Mouse (Mus musculus) forebrain, embryonic 15.5 days (tissue): ENCODE measurements around the gene Wars2. TPM values are rescaled to one million over a fixed set of nuclear protein-coding genes. Genes with fewer than 3 reads are reported as not detected.

Experiments
- ATAC-seq: fragments of 200-750 bp; cut with Nextera tagmentation; replicated peaks from 2 replicates; pipeline ENCODE4 v1.8.0; 2017; ENCODE audit warnings: mild to moderate bottlenecking, moderate TSS enrichment, moderate library complexity
- H3K27ac ChIP-seq: fragments of 300-500 bp; sonication (generic); replicated peaks from 2 replicates; pipeline ENCODE4 v1.5.1; 2015; ENCODE audit warnings: mild to moderate bottlenecking, inconsistent platforms
- H3K27me3 ChIP-seq: fragments of 300-500 bp; sonication (generic); 2 replicates; pipeline ENCODE4 v1.6.1; 2015; ENCODE audit warnings: inconsistent platforms
- H3K36me3 ChIP-seq: fragments of 300-500 bp; sonication (generic); 2 replicates; pipeline ENCODE4 v1.6.1; 2015; ENCODE audit warnings: mild to moderate bottlenecking, inconsistent platforms
- H3K4me1 ChIP-seq: fragments of 300-500 bp; sonication (generic); 2 replicates; pipeline ENCODE4 v1.6.1; 2015; ENCODE audit warnings: inconsistent platforms
- H3K4me2 ChIP-seq: fragments of 300-500 bp; sonication (generic); replicated peaks from 2 replicates; pipeline ENCODE4 v1.6.1; 2015; ENCODE audit warnings: mild to moderate bottlenecking, inconsistent platforms
- H3K4me3 ChIP-seq: fragments of 300-500 bp; sonication (generic); 2 replicates; pipeline ENCODE4 v1.5.1; 2015; ENCODE audit warnings: mild to moderate bottlenecking, inconsistent platforms
- H3K9ac ChIP-seq: fragments of 300-500 bp; sonication (generic); replicated peaks from 2 replicates; pipeline ENCODE4 v1.6.1; 2015; ENCODE audit warnings: mild to moderate bottlenecking, inconsistent platforms
- H3K9me3 ChIP-seq: fragments of 300-500 bp; sonication (generic); 2 replicates; pipeline ENCODE4 v1.6.1; 2016; ENCODE audit warnings: inconsistent platforms
- WGBS: fragments of 180-500 bp; shearing (Covaris S2); methylation state at CpG from one replicate; pipeline ENCODE4 v1.1.7; 2015; ENCODE audit warnings: mixed read lengths; 5-methylcytosine and 5-hydroxymethylcytosine counted together
- polyA plus RNA-seq: library from polyadenylated mRNA; unstranded; fragments of >200 nt; fragmentation: Nextera tagmentation; extraction: Ambion mirVana; gene quantifications from 2 replicates; pipeline ENCODE4 v1.2.1, GENCODE M21; 2015

Wars2 gene
- polyA plus RNA-seq, 1 experiment from 2014 or later = 5.9 TPM

DNA sequence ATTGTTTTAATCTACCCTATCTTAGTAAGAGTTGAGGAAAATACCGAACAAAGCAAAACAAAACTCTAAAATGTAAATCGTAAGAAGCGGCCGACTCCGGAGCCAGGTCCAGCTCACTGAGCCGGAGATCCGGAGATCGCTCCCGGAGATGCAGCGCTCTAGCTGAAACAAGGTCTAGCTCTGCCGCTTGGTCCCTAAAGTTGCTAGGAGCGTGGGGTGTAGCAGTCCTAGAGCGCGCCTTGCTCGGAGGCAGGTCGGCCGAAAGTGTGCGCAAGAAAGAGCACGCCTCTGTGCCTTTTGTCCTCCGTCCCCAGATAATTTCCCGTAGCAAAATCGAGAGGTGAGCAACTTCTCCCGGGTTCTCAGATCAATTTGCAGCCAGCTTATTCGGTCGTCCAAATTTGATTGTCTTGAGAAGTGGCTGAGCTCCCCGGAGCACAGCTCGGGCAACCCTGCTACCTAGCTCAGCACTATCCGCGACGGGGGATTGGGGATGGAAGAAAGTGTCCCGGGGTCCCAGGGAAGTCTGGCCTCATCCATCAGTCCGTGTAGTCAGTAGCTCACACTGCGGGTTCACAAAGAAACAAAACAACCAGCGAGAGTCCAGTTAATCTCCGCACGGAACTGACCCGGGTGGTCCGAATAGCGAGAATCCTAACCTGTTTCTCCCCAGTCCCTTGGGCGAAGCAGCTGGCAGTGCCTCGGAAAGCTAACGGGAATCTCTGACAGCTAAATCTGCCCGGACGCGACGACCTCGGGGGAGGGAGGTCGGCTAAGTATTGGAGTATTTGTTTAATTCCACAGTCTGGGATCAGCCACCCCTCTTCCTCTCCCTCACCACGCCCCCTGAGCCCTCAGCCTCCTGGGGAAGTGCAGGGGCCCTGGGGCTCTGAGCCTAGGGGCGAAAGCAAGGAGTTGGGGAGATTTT, 100.2 kb downstream of the Wars2 start:
- Histone ChIP-seq H3K9ac (no peak overlapping the region), H3K4me2 (0 out of 2 replicates have a peak overlapping the region, but pooled peaks have one; percentile 0), H3K27me3 (peaks cover 93% of the 10 kb centered on the region), H3K27ac (no peak overlapping the region), H3K4me1 (peaks cover 10% of the 10 kb centered on the region), H3K36me3 (no peaks in the 10 kb centered on the region), H3K4me3 (no peak overlapping the region), H3K9me3 (no peaks in the 10 kb centered on the region)
- ATAC-seq = no peak; the same call in 1 of the 2 replicates
- WGBS = under 1% methylated on average over 50 of the region's 50 CpGs

DNA sequence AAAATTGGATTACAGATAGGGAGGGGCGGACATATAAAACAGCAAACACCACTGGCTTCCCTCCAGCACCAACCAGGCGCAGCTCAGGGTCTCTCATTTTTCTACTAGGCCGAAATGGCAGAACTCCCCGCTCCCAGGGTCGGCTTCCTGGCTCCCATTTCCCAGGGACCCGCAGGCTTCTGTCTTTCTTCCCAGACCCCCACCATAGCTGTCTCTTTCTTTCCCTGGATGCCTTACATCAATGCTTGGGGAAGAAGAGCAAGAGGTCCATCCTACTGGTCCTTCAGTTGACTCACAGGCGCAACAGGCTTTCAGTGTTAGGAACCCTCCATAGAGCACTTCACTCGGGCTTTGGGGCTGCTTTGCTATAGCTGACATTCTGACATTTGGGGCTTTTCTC, 101.6 kb downstream of the Wars2 start:
- Histone ChIP-seq H3K27ac (no peak overlapping the region), H3K4me1 (peaks cover 10% of the 10 kb centered on the region), H3K9ac (no peak overlapping the region), H3K4me3 (no peak overlapping the region), H3K9me3 (no peaks in the 10 kb centered on the region), H3K27me3 (peaks cover 94% of the 10 kb centered on the region), H3K36me3 (no peaks in the 10 kb centered on the region), H3K4me2 (no peak overlapping the region)
- WGBS = 4% methylated on average over 8 of the region's 8 CpGs
- ATAC-seq = no peak

DNA sequence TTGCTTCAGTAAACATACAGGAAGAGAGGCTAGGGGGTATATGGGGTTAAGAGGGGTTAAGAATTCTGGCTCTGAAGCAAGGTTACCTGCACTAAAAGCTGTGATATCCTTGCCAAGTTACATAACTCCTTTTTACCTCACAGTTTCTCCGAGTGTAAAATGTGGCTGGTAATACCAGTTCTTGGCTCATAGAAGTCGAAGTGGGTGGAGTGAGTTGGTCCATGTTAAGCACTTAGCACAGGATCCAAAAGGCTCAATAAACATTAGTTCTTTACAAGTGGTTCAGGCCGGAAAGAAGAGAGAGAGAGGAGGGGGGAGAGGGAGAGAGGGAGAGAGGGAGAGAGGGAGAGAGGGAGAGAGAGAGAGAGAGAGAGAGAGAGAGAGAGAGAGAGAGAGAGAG, 104.5 kb downstream of the Wars2 start:
- ATAC-seq = no peak
- H3K4me2 ChIP-seq = no peak overlapping the region
- WGBS = 14% methylated on average over 3 of the region's 3 CpGs
- no peak overlapping the region for H3K9ac ChIP-seq
- no peaks in the 10 kb centered on the region for H3K9me3 ChIP-seq
- peaks cover 88% of the 10 kb centered on the region for H3K27me3 ChIP-seq
- H3K36me3 ChIP-seq = no peaks in the 10 kb centered on the region
- H3K27ac ChIP-seq = no peak overlapping the region
- H3K4me3 ChIP-seq = no peak overlapping the region
- H3K4me1 ChIP-seq = peaks cover 10% of the 10 kb centered on the region

DNA sequence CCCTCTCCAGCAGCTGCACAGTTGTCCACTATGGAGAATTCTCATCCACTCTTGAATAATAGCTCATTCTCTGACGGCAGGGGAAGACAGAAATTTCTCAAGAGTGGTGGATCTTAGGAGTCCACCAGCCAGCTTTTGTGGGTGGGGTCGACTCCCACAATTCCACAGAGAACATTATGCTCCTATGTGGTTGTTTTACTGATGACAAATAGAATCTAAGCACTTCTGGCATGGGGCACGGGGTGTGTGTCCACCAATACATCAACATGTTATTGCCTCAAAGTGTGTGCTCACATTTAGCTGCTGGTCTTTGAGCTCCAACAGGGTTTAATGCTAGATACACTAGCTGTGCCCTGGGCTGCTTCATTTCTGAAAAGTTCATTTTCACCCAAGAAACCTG, 105.8 kb downstream of the Wars2 start:
- peaks cover 90% of the 10 kb centered on the region for H3K27me3 ChIP-seq
- H3K9ac ChIP-seq = no peak overlapping the region
- WGBS = 35% methylated on average over 3 of the region's 3 CpGs
- ATAC-seq = no peak
- H3K36me3 ChIP-seq = no peaks in the 10 kb centered on the region
- no peaks in the 10 kb centered on the region for H3K4me1 ChIP-seq
- H3K27ac ChIP-seq = no peak overlapping the region
- no peaks in the 10 kb centered on the region for H3K9me3 ChIP-seq
- H3K4me2 ChIP-seq = no peak overlapping the region
- no peak overlapping the region for H3K4me3 ChIP-seq

DNA sequence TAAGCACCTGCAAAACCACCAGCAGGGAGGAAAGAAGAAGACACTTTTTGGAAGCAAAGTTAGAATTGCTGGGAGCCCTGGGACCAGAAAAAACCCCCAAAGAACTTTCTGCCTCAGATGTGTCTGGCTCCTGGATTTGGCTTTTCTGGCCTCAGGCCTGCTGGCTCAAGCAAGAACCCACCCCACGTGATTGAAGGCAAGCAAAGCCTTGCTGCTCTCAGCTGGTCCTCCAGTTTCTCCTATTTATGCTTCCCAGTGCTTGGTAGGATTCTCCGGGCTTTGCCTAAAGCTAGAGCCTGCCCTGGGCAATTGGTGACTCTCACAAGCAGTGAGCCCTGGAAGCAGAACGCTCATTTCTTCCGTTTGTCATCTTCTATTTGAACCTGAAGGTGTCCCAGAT, 106.7 kb downstream of the Wars2 start:
- H3K9ac ChIP-seq = no peak overlapping the region
- H3K9me3 ChIP-seq = no peaks in the 10 kb centered on the region
- H3K36me3 ChIP-seq = no peaks in the 10 kb centered on the region
- no peaks in the 10 kb centered on the region for H3K4me1 ChIP-seq
- ATAC-seq = no peak
- peaks cover 92% of the 10 kb centered on the region for H3K27me3 ChIP-seq
- H3K4me3 ChIP-seq = no peak overlapping the region
- H3K4me2 ChIP-seq = no peak overlapping the region
- 6% methylated on average over 4 of the region's 4 CpGs for WGBS
- H3K27ac ChIP-seq = no peak overlapping the region

DNA sequence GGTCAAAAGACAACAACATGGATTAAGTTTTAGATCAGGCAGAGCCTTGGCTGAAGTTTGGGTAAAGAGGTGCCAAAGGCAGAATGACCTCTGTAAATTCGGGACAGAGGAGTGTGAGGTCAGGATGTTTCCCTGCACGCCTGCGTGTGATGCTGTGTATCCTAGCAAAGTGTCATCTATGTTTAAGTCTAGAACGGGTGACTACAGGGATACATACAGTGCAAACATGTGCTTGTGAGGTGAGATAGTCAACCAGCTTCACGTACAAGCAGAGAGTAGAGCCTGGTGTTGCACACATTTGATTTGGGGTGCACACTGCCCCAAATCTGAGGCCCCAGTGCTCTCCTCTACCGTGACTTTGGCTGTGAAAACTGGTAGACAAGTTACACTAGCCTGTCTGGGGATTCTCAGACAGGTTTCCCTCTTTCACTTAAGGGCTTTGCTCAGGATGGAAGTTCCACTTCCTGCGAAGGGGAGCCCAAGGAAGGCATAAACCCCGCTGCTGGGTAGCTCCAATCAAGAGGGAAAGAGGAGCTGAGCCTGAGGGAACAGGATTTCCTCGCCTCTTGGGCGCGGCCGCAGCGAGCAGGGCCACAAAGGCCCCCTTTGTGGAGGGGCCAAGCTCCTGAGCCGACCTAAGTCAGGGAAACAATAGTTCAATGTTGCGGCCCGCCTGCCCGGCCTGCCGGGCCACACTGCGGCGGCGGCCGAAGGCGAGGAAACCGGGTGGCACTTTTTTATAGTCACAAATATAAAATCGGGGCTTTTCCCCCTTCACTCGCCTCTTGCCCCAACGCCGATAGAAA, 107.3 kb downstream of the Wars2 start:
- peaks cover 91% of the 10 kb centered on the region for H3K27me3 ChIP-seq
- H3K9me3 ChIP-seq = no peaks in the 10 kb centered on the region
- no peaks in the 10 kb centered on the region; the same call in 1 of the 2 replicates for H3K4me1 ChIP-seq
- no peaks in the 10 kb centered on the region for H3K36me3 ChIP-seq
- no peak overlapping the region for H3K27ac ChIP-seq
- H3K4me3 ChIP-seq = no peak overlapping the region
- ATAC-seq = no peak
- WGBS = 2% methylated on average over 28 of the region's 28 CpGs
- no peak overlapping the region for H3K9ac ChIP-seq
- H3K4me2 ChIP-seq = no peak overlapping the region

DNA sequence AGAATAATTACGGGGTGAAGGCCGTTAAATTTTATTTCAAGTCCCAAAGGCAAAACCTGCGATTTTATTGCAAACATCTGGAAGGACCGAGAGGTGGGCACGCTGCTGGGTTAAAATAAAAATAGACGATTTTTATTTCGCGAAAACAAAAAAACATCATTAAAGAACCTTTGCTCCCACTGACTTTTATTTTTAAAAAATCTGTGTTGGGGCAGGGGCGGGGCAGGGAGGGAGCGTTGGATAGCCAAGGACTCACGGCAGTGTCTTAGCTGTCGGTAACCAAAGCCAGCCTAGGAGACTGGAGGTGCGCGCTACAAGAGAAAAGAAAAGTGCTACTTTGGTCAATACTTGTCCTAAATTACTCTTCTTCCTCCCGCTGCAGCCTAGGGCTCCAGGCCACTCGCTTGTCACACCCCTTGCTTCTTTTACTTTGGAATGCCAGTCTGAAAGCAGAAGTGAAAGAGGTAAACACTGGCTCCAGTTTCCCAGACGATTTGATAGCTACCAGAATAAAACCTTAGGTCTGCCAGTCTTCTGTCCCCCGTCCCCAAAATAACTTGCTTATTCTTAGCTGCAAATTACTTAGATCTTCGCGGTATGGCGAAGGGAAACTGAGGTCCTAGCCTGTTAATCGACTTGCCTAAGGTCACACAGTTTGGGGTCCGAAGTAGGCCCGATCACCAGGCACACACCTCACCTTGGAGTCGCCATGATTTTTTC, 108.1 kb downstream of the Wars2 start:
- under 1% methylated on average over 25 of the region's 25 CpGs for WGBS
- no peaks in the 10 kb centered on the region for H3K9me3 ChIP-seq
- peaks cover 7% of the 10 kb centered on the region for H3K4me1 ChIP-seq
- ATAC-seq = no peak
- H3K36me3 ChIP-seq = no peaks in the 10 kb centered on the region
- H3K9ac ChIP-seq = no peak overlapping the region
- H3K4me3 ChIP-seq = no peak overlapping the region
- no peak overlapping the region for H3K4me2 ChIP-seq
- H3K27ac ChIP-seq = no peak overlapping the region
- peaks cover 90% of the 10 kb centered on the region for H3K27me3 ChIP-seq

DNA sequence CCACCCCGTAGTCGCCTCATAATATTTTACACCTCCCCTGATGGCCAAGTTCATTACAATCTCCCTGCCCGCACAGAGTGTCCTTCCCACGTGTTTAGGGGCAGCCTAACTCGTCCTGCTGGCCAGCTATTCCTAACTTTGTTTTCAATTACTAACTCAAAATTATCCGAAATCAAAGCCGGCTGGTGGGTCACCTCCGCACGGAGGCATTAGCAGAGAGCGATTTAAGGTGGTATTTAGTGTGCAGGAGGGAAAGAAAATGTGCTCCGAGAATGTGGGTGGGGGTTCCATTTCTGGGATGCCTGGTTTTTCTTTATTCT, 108.6 kb downstream of the Wars2 start:
- H3K36me3 ChIP-seq = no peaks in the 10 kb centered on the region
- peaks cover 11% of the 10 kb centered on the region for H3K4me1 ChIP-seq
- no peak for ATAC-seq
- H3K27ac ChIP-seq = no peak overlapping the region
- H3K9me3 ChIP-seq = no peaks in the 10 kb centered on the region
- H3K27me3 ChIP-seq = peaks cover 90% of the 10 kb centered on the region
- H3K9ac ChIP-seq = no peak overlapping the region
- no peak overlapping the region for H3K4me2 ChIP-seq
- H3K4me3 ChIP-seq = no peak overlapping the region
- WGBS = 2% methylated on average over 11 of the region's 11 CpGs

DNA sequence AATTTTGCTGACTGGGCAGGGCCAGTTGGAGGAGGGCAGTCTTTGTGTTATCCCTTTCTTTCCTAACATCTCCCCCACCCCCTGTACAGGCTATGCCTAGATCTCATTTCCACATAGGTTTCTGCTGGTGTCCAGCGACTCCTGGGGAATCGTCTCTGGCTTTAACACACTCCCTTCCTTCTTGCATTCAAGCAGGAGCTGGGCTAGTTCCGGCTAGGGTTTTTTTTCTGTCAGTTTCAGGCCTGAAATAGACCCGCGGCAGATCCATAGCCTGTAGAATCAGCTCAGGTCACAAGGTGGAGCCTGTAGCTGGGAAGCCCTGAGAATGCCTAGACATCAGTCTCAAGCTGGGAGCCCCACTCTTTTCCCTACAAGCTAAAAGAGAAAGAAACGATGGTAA, 109.0 kb downstream of the Wars2 start:
- WGBS = 0% methylated on average over 6 of the region's 6 CpGs

DNA sequence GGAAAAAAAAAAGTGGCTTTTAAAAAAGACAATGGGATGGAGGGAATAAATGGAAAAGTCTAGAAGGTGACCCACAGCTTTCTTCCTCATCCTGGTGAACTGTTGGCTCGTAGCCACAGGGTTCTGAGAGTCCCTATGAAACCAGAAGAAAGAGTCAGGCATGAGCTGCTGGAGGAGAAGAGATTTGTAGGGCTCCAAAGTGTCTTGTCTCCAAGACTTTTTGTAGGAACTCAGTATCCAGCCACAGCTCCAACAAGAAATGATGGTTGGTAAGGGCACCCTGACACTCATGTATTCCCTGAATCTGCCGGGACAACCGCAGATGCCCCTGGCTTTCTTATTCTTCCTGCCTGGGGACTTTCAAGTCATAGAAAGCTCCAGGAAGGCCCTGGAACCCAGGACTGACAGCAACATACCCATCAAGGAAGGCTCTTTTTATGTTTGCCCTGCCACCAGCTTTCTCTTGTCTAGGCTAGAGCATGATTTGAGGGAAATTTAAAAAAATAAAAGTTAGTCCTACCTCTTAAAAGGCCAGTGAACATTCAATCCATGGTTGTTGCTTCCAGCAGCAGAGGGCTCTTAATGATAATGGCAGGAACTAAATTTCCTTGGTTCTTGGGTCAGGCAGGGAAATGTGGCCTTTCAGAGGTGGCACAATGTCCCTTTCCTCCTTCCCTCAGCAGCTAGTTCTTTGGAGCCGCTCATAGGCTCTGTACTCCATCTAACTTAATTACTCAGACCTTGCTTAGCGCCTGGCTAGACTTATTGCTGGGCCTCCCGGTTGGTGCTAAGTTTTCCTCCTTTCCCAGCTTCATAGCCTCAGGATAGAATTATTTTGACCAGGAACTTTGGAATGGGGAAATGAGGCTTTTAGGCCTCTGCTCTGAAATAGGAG, 110.7 kb downstream of the Wars2 start:
- no peaks in the 10 kb centered on the region for H3K9me3 ChIP-seq
- ATAC-seq = no peak
- 6% methylated on average over 6 of the region's 6 CpGs for WGBS
- peaks cover 13% of the 10 kb centered on the region for H3K4me1 ChIP-seq
- H3K36me3 ChIP-seq = no peaks in the 10 kb centered on the region
- H3K27ac ChIP-seq = no peak overlapping the region
- H3K9ac ChIP-seq = no peak overlapping the region
- no peak overlapping the region for H3K4me3 ChIP-seq
- no peak overlapping the region for H3K4me2 ChIP-seq
- peaks cover 90% of the 10 kb centered on the region for H3K27me3 ChIP-seq

More for the DNA sequence above, 109.0 kb downstream of the Wars2 start:
- ATAC-seq = no peak
- Histone ChIP-seq H3K9me3 (no peaks in the 10 kb centered on the region), H3K4me2 (no peak overlapping the region), H3K27me3 (peaks cover 90% of the 10 kb centered on the region), H3K4me1 (peaks cover 12% of the 10 kb centered on the region), H3K27ac (no peak overlapping the region), H3K9ac (no peak overlapping the region), H3K36me3 (no peaks in the 10 kb centered on the region), H3K4me3 (no peak overlapping the region)

DNA sequence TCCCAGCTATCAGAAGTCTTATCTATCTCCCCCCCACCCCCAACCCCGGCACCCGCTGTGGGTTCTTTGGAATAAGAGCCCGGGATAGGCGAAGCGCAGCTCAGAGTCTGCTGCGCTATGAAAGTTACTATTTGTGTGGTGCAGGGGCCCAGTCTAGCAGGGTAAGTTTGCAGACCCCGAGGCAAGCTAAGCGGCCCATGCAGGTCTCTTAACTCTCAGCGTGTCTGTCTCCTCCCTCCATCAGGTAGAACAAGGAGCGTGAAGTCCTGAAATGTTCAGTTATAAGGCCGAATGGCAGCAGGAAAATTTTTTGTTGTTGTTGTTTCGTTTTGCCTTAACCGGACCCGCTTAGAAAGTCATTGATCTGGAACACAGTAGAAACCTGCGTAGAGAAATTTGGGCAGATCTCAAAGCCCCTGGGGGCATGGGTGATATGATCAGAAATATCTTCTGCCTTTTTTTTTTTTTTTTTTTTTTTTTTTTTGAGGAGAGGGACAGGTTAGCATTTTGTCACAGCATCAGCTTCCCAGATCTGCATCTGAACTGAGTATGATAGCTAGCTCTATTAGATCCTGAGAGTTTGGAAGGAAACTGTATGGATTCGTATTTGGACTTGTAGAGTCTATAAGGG, 111.7 kb downstream of the Wars2 start:
- no peak for ATAC-seq
- Histone ChIP-seq H3K36me3 (no peaks in the 10 kb centered on the region), H3K4me3 (no peak overlapping the region), H3K4me1 (peaks cover 13% of the 10 kb centered on the region), H3K4me2 (no peak overlapping the region), H3K27ac (no peak overlapping the region), H3K27me3 (peaks cover 91% of the 10 kb centered on the region), H3K9ac (no peak overlapping the region), H3K9me3 (no peaks in the 10 kb centered on the region)
- WGBS = 3% methylated on average over 16 of the region's 16 CpGs
